Mouse (Mus musculus) frontal cortex, adult 2 months (tissue): Measurements from ENCODE around the gene Pnpo. TPM values are rescaled to one million over a fixed set of nuclear protein-coding genes. Genes with fewer than 3 reads are reported as not detected.

Experiments used
- DNase-seq, 2 experiments: peaks; one replicate each; pipeline ENCODE4 v3.0.0; 2022; ENCODE audit warnings: low spot score in 1 of 2; ENCODE audit errors: extremely low spot score in 1 of 2
- polyA plus RNA-seq: library from polyadenylated mRNA; depleted of rRNA; stranded (reverse); fragments of >200 nt; gene quantifications from 2 replicates; pipeline ENCODE4 v1.2.3, GENCODE M21; 2012

Pnpo gene
- polyA plus RNA-seq, 1 experiment: 34.9 TPM

DNA sequence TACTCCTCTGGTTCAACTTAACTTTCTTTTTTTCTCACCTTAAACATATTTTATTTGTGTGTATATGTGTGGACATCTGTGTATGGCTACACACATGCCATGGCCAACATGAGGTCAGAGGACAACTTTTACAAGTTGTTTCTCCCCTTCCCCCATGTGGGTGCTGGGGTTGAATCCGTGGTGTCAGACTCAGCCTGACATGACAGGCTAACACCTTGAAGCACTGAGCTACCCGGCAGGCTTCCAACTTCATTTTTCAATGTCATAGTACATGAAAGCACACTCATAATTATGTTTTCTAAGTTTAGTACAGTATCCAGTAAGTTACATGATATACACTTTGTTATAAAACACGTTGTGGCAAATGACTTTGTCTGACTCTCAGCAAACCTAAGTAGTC is 26.6 kb upstream of the Pnpo start:
- DNase-seq: no peak

- DNase-seq: peak in 1 of 2 experiments; percentile 60
Measured at GRCm38 (mm10) chr11:96969746-96970145, 26.0 kb upstream of the Pnpo start.

GRCm38 (mm10) chr11:96969280-96969722 is 25.5 kb upstream of the Pnpo start:
- DNase-seq: no peak

GRCm38 (mm10) chr11:96968476-96968875 is 24.7 kb upstream of the Pnpo start:
- DNase-seq: no peak

DNA sequence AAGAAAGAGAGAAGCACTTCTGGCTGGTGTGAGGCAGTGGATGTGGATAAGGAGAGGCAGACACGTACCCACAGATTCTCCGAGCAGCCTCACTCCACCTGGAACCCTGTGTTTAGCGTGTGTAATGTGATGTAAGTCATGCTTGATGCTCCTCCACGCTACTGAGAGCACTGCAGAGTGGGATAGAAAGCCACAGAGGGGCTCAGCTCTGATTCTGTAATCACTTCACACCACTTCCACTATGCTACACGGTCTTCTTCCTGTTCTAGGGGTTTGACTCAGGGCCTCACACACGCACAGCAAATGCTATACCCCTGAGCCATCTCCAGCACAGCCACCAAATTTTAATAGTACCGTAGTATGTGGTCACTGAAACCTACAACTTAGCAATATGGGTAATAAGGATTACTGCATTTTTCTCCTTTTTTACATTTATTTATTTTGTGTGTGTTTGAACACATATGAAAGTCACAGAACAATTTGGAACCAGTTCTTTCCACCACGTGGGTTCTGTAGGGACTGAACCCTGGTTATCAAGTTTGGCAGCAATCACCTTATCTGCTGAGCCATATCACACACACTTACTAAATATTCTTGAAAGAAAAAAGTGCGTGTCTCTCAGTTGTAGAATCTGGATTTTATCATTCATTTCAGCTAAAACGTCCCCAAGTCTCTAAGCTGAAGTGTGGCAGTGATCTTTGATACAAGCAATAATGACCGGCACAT is 23.9 kb upstream of the Pnpo start:
- DNase-seq: no peak

- no peak for DNase-seq
Measured at GRCm38 (mm10) chr11:96966914-96967543, 23.2 kb upstream of the Pnpo start.

- DNase-seq: no peak
Measured at GRCm38 (mm10) chr11:96966172-96966571, 22.4 kb upstream of the Pnpo start.

- DNase-seq: peak; percentile 77 to 94
Measured at GRCm38 (mm10) chr11:96963580-96963979, 19.8 kb upstream of the Pnpo start.

GRCm38 (mm10) chr11:96957061-96957805 is 13.4 kb upstream of the Pnpo start:
- no peak for DNase-seq

GRCm38 (mm10) chr11:96956009-96956724 is 12.4 kb upstream of the Pnpo start:
- no peak for DNase-seq

- no peak for DNase-seq
Measured at GRCm38 (mm10) chr11:96955094-96955493, 11.3 kb upstream of the Pnpo start.

GRCm38 (mm10) chr11:96952896-96953295 is 9.1 kb upstream of the Pnpo start:
- DNase-seq: no peak

DNA sequence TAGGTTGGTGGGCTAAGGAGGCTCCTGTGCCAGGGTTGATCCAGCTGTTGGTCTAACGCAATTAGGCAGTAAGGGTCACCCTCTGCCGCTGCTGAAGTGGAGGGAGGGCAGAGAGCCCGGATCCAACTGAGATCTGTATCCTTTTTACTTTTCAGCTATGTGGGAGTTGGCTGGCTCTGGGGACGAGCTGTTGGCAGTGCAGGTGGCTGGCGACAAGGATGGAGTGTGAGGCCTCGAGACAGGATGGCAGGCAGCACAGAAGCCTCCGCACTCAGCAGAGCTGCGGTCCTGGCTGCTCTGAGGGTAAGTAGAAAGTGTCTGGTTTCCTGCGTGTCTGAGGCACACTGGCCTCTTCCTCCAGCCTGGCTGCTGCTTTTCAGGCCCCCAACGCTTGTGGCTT is 8.6 kb upstream of the Pnpo start:
- peak in 1 of 2 experiments; percentile 42 for DNase-seq

DNA sequence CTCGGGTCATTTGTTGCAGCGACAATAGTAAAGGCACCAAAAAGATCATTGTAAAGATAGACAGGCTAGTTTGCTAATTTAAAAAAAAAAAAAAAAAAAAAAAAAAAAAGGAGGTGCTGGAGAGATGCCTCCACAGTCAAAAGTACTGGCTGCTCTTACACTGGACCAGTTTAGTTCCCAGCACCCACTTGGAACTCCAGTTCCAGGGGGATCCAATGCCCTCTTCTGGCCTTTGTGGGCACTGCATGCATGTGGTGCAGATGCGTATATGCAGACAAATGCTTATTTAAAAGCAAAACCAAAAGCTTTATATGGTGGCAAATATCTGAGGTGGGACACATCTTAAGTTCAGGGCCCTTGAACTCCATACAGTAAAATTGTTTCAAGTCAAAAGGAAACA is 7.0 kb upstream of the Pnpo start:
- no peak for DNase-seq

- DNase-seq: no peak
Measured at GRCm38 (mm10) chr11:96947849-96948248, 4.1 kb upstream of the Pnpo start.

GRCm38 (mm10) chr11:96946498-96946897 is 2.7 kb upstream of the Pnpo start:
- no peak for DNase-seq

DNA sequence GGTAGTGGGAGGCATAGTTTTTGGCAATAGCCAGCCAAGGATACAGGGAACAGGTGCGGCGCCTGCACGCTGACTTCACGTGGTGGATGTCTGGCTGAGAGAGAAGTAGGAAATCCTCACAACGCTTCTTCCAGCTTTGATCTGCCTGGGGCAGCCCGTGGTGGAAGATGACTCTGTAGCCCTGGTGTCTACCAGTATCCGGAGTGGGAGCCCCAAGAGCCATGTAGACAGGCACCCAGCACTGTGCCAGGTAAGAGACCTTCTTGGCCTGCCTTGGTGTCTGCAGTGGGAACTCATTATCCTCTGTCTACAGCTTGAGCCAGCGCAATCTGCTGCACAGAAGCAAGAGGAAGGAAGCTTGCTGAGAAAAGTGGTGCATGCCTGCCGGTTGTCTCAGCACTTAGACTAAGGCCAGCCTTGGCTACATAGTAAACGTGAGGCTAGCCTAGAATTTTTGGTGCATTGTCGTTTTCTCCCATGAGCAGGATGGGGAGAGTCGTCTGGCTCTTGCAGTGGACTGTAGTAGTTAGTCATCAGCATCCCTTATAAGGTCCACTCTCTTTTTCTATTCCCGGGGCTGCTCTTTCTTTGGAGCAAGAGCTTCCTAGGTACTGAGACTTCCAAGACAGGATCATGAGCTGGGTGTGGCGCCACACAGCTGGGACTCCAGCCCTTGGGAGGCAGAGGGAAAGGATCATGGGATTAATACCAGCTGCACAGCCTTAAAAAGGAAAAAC is 1.2 kb upstream of the Pnpo start:
- no peak for DNase-seq

GRCm38 (mm10) chr11:96941989-96942590 is 1.7 kb downstream of the Pnpo start:
- no peak for DNase-seq

- DNase-seq: no peak
Measured at GRCm38 (mm10) chr11:96940578-96941465, 3.0 kb downstream of the Pnpo start.
